Mouse (Mus musculus): Measurements from ENCODE around the gene Ddit4. TPM values are rescaled to one million over a fixed set of nuclear protein-coding genes. Genes with fewer than 3 reads are reported as not detected.

Gene Ddit4
- polyA plus RNA-seq, 1 experiment = 266 TPM

DNA sequence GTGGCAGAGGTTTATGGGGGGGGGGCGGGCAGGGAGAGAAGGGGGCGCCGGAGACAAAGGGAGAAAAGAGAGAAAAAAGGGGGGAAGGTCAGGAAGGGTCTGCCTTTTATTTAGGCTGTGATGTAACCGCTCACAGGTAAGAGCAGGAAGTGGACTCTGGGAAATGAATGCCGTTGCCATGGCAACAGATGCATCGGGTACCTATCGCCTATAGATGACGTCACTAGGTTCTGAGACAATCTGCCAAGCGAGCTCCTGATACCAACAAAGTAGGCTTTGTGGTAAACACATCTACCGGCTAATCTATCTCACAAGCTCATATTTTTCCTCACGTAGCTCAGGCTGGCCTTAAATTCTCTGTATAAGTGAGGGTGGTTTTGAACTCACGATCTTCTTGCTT, 7.9 kb upstream of the Ddit4 start:
- Histone ChIP-seq H3K4me2 (ENCODE audit: low read depth) (no peak overlapping the region), H3ac (ENCODE audit: control insufficient read depth, insufficient read length) (no peak overlapping the region), H3K27me3 (ENCODE audit: control insufficient read depth, insufficient read depth, insufficient read length) (no peaks in the 10 kb centered on the region), H3K36me3 (ENCODE audit: control insufficient read depth, insufficient read depth) (no peaks in the 10 kb centered on the region), H3K4me3 (no peak overlapping the region), H3K79me2 (ENCODE audit: control insufficient read depth, insufficient read depth) (no peaks in the 10 kb centered on the region)
- TF ChIP-seq USF1 (IDR thresholded peaks at IDR 0.05; ENCODE audit: low read depth) (no peak), MYOD1 (IDR thresholded peaks at IDR 0.05; ENCODE audit: control insufficient read depth in 1 of 3, insufficient read length in 2 of 3, low read depth in 2 of 3) (no peak), POLR2AphosphoS2 (IDR thresholded peaks at IDR 0.05; ENCODE audit: insufficient read length, low read depth) (no peak), MYOG (IDR thresholded peaks at IDR 0.05; ENCODE audit: control insufficient read depth in 1 of 3, insufficient read depth in 1 of 3, insufficient read length in 2 of 3, low read depth in 2 of 3) (no peak), REST (IDR thresholded peaks at IDR 0.05; ENCODE audit: insufficient read depth, insufficient read length) (no peak), MAX (IDR thresholded peaks at IDR 0.05; ENCODE audit: low read depth) (no peak), POLR2A (IDR thresholded peaks at IDR 0.05; ENCODE audit: insufficient read length, low read depth) (no peak), E2F4 (IDR thresholded peaks at IDR 0.05; ENCODE audit: insufficient read depth) (no peak), CEBPB (IDR thresholded peaks at IDR 0.05; ENCODE audit: insufficient read depth, poor library complexity, severe bottlenecking) (no peak), TCF12 (IDR thresholded peaks at IDR 0.05; ENCODE audit: insufficient read depth, poor library complexity, severe bottlenecking) (no peak), SRF (IDR thresholded peaks at IDR 0.05; ENCODE audit: control insufficient read depth, insufficient read length, low read depth) (no peak)

DNA sequence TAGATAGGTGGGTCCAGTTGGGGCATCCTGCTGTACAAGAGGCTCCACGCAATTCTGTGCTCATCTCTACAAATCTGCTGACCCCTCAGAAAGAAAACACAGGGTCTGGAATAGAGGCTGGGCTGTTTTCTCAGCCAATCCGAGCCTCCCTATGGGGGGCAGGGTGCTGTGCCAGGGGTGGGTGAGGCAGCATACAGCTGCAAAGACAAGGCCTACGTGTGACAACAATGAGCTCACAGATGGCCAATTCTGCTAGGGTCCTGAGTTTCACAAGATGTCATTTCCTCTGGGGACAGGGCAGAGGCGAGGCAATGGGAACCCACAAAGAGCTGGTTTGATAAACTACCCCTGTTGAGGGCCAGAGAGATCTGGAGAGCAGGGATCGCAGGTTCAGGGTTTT, 6.8 kb upstream of the Ddit4 start:
- Histone ChIP-seq H3ac (ENCODE audit: control insufficient read depth, insufficient read length) (no peak overlapping the region), H3K79me2 (ENCODE audit: control insufficient read depth, insufficient read depth) (no peaks in the 10 kb centered on the region), H3K27me3 (ENCODE audit: control insufficient read depth, insufficient read depth, insufficient read length) (no peaks in the 10 kb centered on the region), H3K4me3 (no peak overlapping the region), H3K36me3 (ENCODE audit: control insufficient read depth, insufficient read depth) (no peaks in the 10 kb centered on the region), H3K4me2 (ENCODE audit: low read depth) (peak overlapping the region; percentile 57)
- TF ChIP-seq POLR2AphosphoS2 (IDR thresholded peaks at IDR 0.05; ENCODE audit: insufficient read length, low read depth) (no peak), USF1 (IDR thresholded peaks at IDR 0.05; ENCODE audit: low read depth) (no peak), MYOD1 (IDR thresholded peaks at IDR 0.05; ENCODE audit: control insufficient read depth in 1 of 3, insufficient read length in 2 of 3, low read depth in 2 of 3) (no peak), TCF12 (IDR thresholded peaks at IDR 0.05; ENCODE audit: insufficient read depth, poor library complexity, severe bottlenecking) (no peak), POLR2A (IDR thresholded peaks at IDR 0.05; ENCODE audit: insufficient read length, low read depth) (no peak), CEBPB (IDR thresholded peaks at IDR 0.05; ENCODE audit: insufficient read depth, poor library complexity, severe bottlenecking) (no peak), TCF3 (IDR thresholded peaks at IDR 0.05; ENCODE audit: insufficient read length, low read depth) (no peak), REST (IDR thresholded peaks at IDR 0.05; ENCODE audit: insufficient read depth, insufficient read length) (no peak), E2F4 (IDR thresholded peaks at IDR 0.05; ENCODE audit: insufficient read depth) (no peak), MYOG (IDR thresholded peaks at IDR 0.05; ENCODE audit: control insufficient read depth in 1 of 3, insufficient read depth in 1 of 3, insufficient read length in 2 of 3, low read depth in 2 of 3) (no peak), SRF (IDR thresholded peaks at IDR 0.05; ENCODE audit: control insufficient read depth, insufficient read length, low read depth) (no peak), MAX (IDR thresholded peaks at IDR 0.05; ENCODE audit: low read depth) (no peak)

DNA sequence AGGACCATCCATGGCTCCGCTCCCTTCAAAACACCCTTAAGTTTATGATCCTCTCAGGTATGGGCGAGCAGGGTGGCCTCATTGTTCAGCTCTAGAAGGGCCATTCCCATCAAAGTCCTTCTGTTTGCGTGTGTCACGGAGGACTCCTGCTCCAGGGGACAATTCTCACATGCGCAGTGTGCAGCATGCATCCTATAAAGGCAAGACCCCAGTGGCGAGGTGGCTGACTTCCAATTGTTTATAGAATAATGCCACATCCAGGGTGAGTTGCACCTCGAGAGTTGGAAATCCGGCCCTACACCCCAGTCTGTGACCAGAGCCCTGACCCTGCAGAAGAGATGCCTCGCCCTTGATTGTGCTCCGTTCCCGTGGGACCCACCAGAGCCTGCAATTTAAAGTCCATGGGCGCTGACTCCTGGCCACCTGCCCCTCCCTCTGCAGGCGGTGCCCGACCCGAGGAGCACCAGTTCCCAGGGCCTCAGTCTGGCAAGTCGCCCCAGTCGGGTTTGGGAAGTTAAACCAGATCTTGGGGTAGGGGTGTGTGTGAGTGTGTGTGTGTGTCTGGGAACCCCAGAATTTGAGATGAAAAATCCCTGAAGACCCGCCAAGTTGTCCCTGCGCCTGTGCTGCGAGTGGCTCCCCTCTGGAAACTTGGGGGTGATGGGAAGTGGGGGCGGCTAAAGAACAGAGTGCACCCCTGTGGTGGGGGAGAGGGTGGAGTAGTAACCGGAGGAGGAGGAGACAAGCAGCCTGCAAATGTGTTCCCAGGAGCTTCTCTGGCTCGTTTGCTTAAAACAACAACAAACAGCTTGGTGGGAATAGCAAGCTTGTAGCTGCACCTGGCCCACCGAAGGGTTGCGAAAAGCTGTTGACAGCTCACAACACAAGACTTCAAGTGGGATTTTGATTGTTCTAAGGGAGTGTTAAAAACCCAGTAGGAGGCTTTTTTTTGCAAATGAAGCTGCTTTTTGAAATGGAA, 5.8 kb upstream of the Ddit4 start:
- Histone ChIP-seq H3K4me2 (ENCODE audit: low read depth) (peak overlapping the region; percentile 57), H3K79me2 (ENCODE audit: control insufficient read depth, insufficient read depth) (no peaks in the 10 kb centered on the region), H3ac (ENCODE audit: control insufficient read depth, insufficient read length) (no peak overlapping the region), H3K27me3 (ENCODE audit: control insufficient read depth, insufficient read depth, insufficient read length) (no peaks in the 10 kb centered on the region), H3K36me3 (ENCODE audit: control insufficient read depth, insufficient read depth) (no peaks in the 10 kb centered on the region), H3K4me3 (no peak overlapping the region)
- TF ChIP-seq MYOD1 (IDR thresholded peaks at IDR 0.05; ENCODE audit: control insufficient read depth in 1 of 3, insufficient read length in 2 of 3, low read depth in 2 of 3) = peak in 1 of 3 experiments; percentile 20
- no peak for TF ChIP-seq USF1 (IDR thresholded peaks at IDR 0.05; ENCODE audit: low read depth)
- TF ChIP-seq POLR2A (IDR thresholded peaks at IDR 0.05; ENCODE audit: insufficient read length, low read depth) = no peak
- TF ChIP-seq CEBPB (IDR thresholded peaks at IDR 0.05; ENCODE audit: insufficient read depth, poor library complexity, severe bottlenecking) = 0 out of 2 replicates have a peak, but pooled peaks have one; percentile 24

DNA sequence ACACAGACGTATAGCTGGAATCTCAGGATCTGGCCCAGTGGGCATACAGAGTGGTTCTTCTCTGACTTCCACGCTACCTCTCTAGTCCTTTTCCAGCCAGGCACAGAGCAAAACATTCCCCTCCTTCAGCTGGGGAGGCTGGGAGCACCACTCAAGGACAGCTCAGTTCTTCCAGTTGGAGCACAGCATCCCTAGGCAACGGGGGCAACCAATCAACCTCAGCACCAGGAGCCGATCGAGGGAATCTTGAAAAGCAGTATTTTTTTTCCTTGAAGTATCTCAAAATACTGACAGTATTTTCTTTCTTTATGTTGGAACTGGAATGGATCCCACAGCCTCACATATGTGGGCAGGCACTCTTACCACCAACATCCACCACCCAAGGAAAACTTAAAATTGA, 5.0 kb upstream of the Ddit4 start:
- H3K4me3 ChIP-seq = no peak overlapping the region
- H3K27me3 ChIP-seq (ENCODE audit: control insufficient read depth, insufficient read depth, insufficient read length) = no peaks in the 10 kb centered on the region
- H3K36me3 ChIP-seq (ENCODE audit: control insufficient read depth, insufficient read depth) = no peaks in the 10 kb centered on the region
- H3ac ChIP-seq (ENCODE audit: control insufficient read depth, insufficient read length) = no peak overlapping the region
- TF ChIP-seq POLR2A (IDR thresholded peaks at IDR 0.05; ENCODE audit: insufficient read length, low read depth) (no peak), POLR2AphosphoS2 (IDR thresholded peaks at IDR 0.05; ENCODE audit: insufficient read length, low read depth) (no peak), CEBPB (IDR thresholded peaks at IDR 0.05; ENCODE audit: insufficient read depth, poor library complexity, severe bottlenecking) (no peak), TCF3 (IDR thresholded peaks at IDR 0.05; ENCODE audit: insufficient read length, low read depth) (no peak)
- H3K79me2 ChIP-seq (ENCODE audit: control insufficient read depth, insufficient read depth) = no peaks in the 10 kb centered on the region
- no peak overlapping the region for H3K4me2 ChIP-seq (ENCODE audit: low read depth)

DNA sequence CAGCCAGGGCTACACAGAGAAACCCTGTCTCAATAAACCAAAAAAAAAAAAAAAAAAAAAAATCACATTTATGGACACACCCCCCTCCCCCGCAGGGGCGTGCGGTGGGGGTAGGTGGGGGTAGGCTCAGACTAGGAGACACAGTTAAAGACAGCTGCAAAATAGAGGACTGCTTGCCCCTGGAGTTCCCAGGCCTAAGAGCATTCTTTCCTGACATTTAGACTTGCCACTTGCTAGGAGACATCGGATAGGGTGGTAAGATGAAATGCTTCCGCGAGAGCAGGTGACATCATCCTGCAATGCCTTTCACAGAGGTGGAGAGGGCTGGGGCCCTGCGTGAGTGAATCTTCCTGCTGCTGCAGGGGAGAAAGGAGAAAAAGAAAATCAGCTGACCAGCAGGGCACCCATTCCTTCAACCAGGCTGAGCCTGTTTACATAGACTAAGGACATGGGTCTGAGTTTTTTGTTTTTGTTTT, 2.0 kb upstream of the Ddit4 start:
- H3K4me3 ChIP-seq = no peak overlapping the region
- H3ac ChIP-seq (ENCODE audit: control insufficient read depth, insufficient read length) = no peak overlapping the region
- peak overlapping the region; percentile 85 for H3K4me2 ChIP-seq (ENCODE audit: low read depth)
- TF ChIP-seq POLR2A (IDR thresholded peaks at IDR 0.05; ENCODE audit: insufficient read length, low read depth) (no peak), MYOD1 (IDR thresholded peaks at IDR 0.05; ENCODE audit: control insufficient read depth in 1 of 3, insufficient read length in 2 of 3, low read depth in 2 of 3) (peak in 2 of 3 experiments; percentile 9 to 27), USF1 (IDR thresholded peaks at IDR 0.05; ENCODE audit: low read depth) (no peak), MAX (IDR thresholded peaks at IDR 0.05; ENCODE audit: low read depth) (no peak), TCF3 (IDR thresholded peaks at IDR 0.05; ENCODE audit: insufficient read length, low read depth) (no peak), SRF (IDR thresholded peaks at IDR 0.05; ENCODE audit: control insufficient read depth, insufficient read length, low read depth) (no peak), CEBPB (IDR thresholded peaks at IDR 0.05; ENCODE audit: insufficient read depth, poor library complexity, severe bottlenecking) (no peak), POLR2AphosphoS2 (IDR thresholded peaks at IDR 0.05; ENCODE audit: insufficient read length, low read depth) (no peak), E2F4 (IDR thresholded peaks at IDR 0.05; ENCODE audit: insufficient read depth) (no peak), TCF12 (IDR thresholded peaks at IDR 0.05; ENCODE audit: insufficient read depth, poor library complexity, severe bottlenecking) (no peak), MYOG (IDR thresholded peaks at IDR 0.05; ENCODE audit: control insufficient read depth in 1 of 3, insufficient read depth in 1 of 3, insufficient read length in 2 of 3, low read depth in 2 of 3) (peak in 1 of 3 experiments; percentile 42), REST (IDR thresholded peaks at IDR 0.05; ENCODE audit: insufficient read depth, insufficient read length) (no peak)
- H3K36me3 ChIP-seq (ENCODE audit: control insufficient read depth, insufficient read depth) = peaks cover 15% of the 10 kb centered on the region
- H3K79me2 ChIP-seq (ENCODE audit: control insufficient read depth, insufficient read depth) = peaks cover 29% of the 10 kb centered on the region
- H3K27me3 ChIP-seq (ENCODE audit: control insufficient read depth, insufficient read depth, insufficient read length) = no peaks in the 10 kb centered on the region
